Mouse (Mus musculus) kidney, adult 2 months (tissue): ENCODE results near the gene Pdap1.

Source experiments
- CTCF ChIP-seq: fragments of 200-500 bp; conservative IDR thresholded peaks from 2 replicates; pipeline ENCODE4 v1.5.1; 2011; ENCODE audit warnings: low read depth, mild to moderate bottlenecking, control low read depth, low read length, moderate library complexity, mixed read lengths; ENCODE audit not compliant: insufficient read depth, insufficient read length
- POLR2A ChIP-seq: fragments of 200-500 bp; IDR thresholded peaks from one replicate; pipeline ENCODE4 v1.6.1; 2011; ENCODE audit warnings: low read depth, low read length, control low read depth

GRCm38 (mm10) chr5:145130191-145130590, 9.8 kb downstream of the Pdap1 start:
- TF ChIP-seq CTCF (no peak), POLR2A (no peak)
